Mouse (Mus musculus) ovary, adult 10 weeks (tissue): ENCODE measurements around the gene Otud1. TPM values are rescaled to one million over a fixed set of nuclear protein-coding genes. Genes with fewer than 3 reads are reported as not detected.

Experiments used
- polyA plus RNA-seq: library from polyadenylated mRNA; stranded (reverse); fragments of 350-450 nt; fragmentation: Illumina TruSeq; extraction: RNeasy Lipid Tissue Mini Kit (QIAGEN cat#74804); gene quantifications from one replicate; pipeline ENCODE4 v1.2.3, GENCODE M21; 2014

Gene Otud1
- polyA plus RNA-seq = 24.9 TPM

GRCm38 (mm10) chr2:19657158-19657874, at the start of gene Otud1:
Otud1 (plus strand) TSS chr2:19657752.

Other genes with a start within 250 kb of the Otud1 start
- not detected for gene Ptf1a, start 212.1 kb upstream of the Otud1 start, polyA plus RNA-seq
- not detected for gene 4921504E06Rik, start 103.8 kb upstream of the Otud1 start, polyA plus RNA-seq